ENCODE assay signal across 17 mouse cellular contexts in genomic region chr3:121348792-121349191, GRCm38 (mm10). TPM values are rescaled to one million over a fixed set of nuclear protein-coding genes. Genes with fewer than 3 reads are reported as not detected.
DNase-seq lines count a peak whose midpoint lies in the region; ATAC-seq and TF ChIP-seq lines count a peak whose summit lies in the region.
"Had no signal": no experiment of that assay in that cellular context is flagged by ENCODE, and none has a peak within 500 bp of the region (broad histone marks: within the 10 kb centered on the region; RNA-seq: fewer than 3 reads in every experiment).

No protein-coding gene starts in this region.

- H3K27ac ChIP-seq in forebrain, embryonic 15.5 days (replicated peaks): no peak overlapping the region
- H3K27ac ChIP-seq in forebrain, postnatal 0 days (ENCODE audit: low read depth, low read length): no peak overlapping the region
- 0 out of 2 replicates have a peak overlapping the region, but pooled peaks have one; percentile 46 for H3K27ac ChIP-seq in embryonic facial prominence, embryonic 12.5 days
- peak overlapping the region; percentile 13; the same call in 1 of the 2 replicates for H3K27ac ChIP-seq in hindbrain, embryonic 16.5 days (ENCODE audit: low read depth, low read length)
- peak overlapping the region; percentile 66 for H3K27ac ChIP-seq in midbrain, embryonic 15.5 days
- H3K27ac ChIP-seq: kidney, postnatal 0 days; liver, embryonic 14.5 days had no signal

- no peak overlapping the region for H3K4me2 ChIP-seq in forebrain, embryonic 15.5 days (replicated peaks)
- H3K4me2 ChIP-seq in forebrain, postnatal 0 days (ENCODE audit: low read depth): no peak overlapping the region
- H3K4me2 ChIP-seq in embryonic facial prominence, embryonic 12.5 days (replicated peaks): no peak overlapping the region
- no peak overlapping the region for H3K4me2 ChIP-seq in hindbrain, embryonic 16.5 days (ENCODE audit: low read length)
- H3K4me2 ChIP-seq in midbrain, embryonic 15.5 days: peak overlapping the region; percentile 33
- H3K4me2 ChIP-seq: heart, embryonic 11.5 days had no signal

- no peaks in the 10 kb centered on the region for H3K27me3 ChIP-seq in forebrain, embryonic 15.5 days
- no peaks in the 10 kb centered on the region for H3K27me3 ChIP-seq in forebrain, postnatal 0 days (ENCODE audit: insufficient read depth, low read length)
- H3K27me3 ChIP-seq in embryonic facial prominence, embryonic 12.5 days: no peaks in the 10 kb centered on the region
- H3K27me3 ChIP-seq in hindbrain, embryonic 16.5 days (replicated peaks; ENCODE audit: control insufficient read depth, insufficient read depth, low read length): no peaks in the 10 kb centered on the region
- no peaks in the 10 kb centered on the region for H3K27me3 ChIP-seq in midbrain, embryonic 15.5 days (replicated peaks)

- no peak for TF ChIP-seq CTCF in forebrain, postnatal 0 days (IDR thresholded peaks at IDR 0.05; ENCODE audit: low read depth)

- WGBS in forebrain, embryonic 15.5 days: 82% methylated on average over 6 of the region's 6 CpGs
- WGBS in forebrain, postnatal 0 days: 77% methylated on average over 6 of the region's 6 CpGs
- WGBS in embryonic facial prominence, embryonic 12.5 days: 82% methylated on average over 6 of the region's 6 CpGs
- WGBS in hindbrain, embryonic 16.5 days: 61% methylated on average over 6 of the region's 6 CpGs
- WGBS in midbrain, embryonic 15.5 days: 55% methylated on average over 6 of the region's 6 CpGs

- H3K4me3 ChIP-seq in forebrain, embryonic 15.5 days: no peak overlapping the region
- H3K4me3 ChIP-seq in forebrain, postnatal 0 days (ENCODE audit: low read depth, low read length): no peak overlapping the region
- no peak overlapping the region for H3K4me3 ChIP-seq in embryonic facial prominence, embryonic 12.5 days
- no peak overlapping the region for H3K4me3 ChIP-seq in hindbrain, embryonic 16.5 days (ENCODE audit: low read length)
- H3K4me3 ChIP-seq in midbrain, embryonic 15.5 days: no peak overlapping the region
- H3K4me3 ChIP-seq: megakaryocyte, embryonic 14.5 days had no signal

- no peaks in the 10 kb centered on the region for H3K9me3 ChIP-seq in forebrain, embryonic 15.5 days
- no peaks in the 10 kb centered on the region for H3K9me3 ChIP-seq in forebrain, postnatal 0 days (ENCODE audit: low read length)
- no peaks in the 10 kb centered on the region for H3K9me3 ChIP-seq in embryonic facial prominence, embryonic 12.5 days
- H3K9me3 ChIP-seq in hindbrain, embryonic 16.5 days (ENCODE audit: control insufficient read depth, low read length): no peaks in the 10 kb centered on the region
- no peaks in the 10 kb centered on the region for H3K9me3 ChIP-seq in midbrain, embryonic 15.5 days
- H3K9me3 ChIP-seq: megakaryocyte, embryonic 14.5 days had no signal

- H3K4me1 ChIP-seq in forebrain, embryonic 15.5 days: peaks cover 31% of the 10 kb centered on the region
- peaks cover 3% of the 10 kb centered on the region; the same call in 1 of the 2 replicates for H3K4me1 ChIP-seq in forebrain, postnatal 0 days (ENCODE audit: insufficient read depth)
- H3K4me1 ChIP-seq in embryonic facial prominence, embryonic 12.5 days: peaks cover 49% of the 10 kb centered on the region
- H3K4me1 ChIP-seq in hindbrain, embryonic 16.5 days (ENCODE audit: control insufficient read depth, insufficient read depth, low read depth, low read length): peaks cover 16% of the 10 kb centered on the region
- peaks cover 38% of the 10 kb centered on the region for H3K4me1 ChIP-seq in midbrain, embryonic 15.5 days

- H3K9ac ChIP-seq in forebrain, embryonic 15.5 days (replicated peaks): no peak overlapping the region
- no peak overlapping the region for H3K9ac ChIP-seq in forebrain, postnatal 0 days
- H3K9ac ChIP-seq in embryonic facial prominence, embryonic 12.5 days: no peak overlapping the region
- no peak overlapping the region for H3K9ac ChIP-seq in hindbrain, embryonic 16.5 days (ENCODE audit: low read depth, low read length)
- H3K9ac ChIP-seq in midbrain, embryonic 15.5 days: no peak overlapping the region
- H3K9ac ChIP-seq: liver, embryonic 14.5 days had no signal

- no peak for DNase-seq in forebrain, postnatal 0 days
- no peak for DNase-seq in ovary, postnatal 10 days (ENCODE audit: low spot score)
- no peak for DNase-seq in retina, postnatal 1 day
- DNase-seq: gastrocnemius, postnatal 36 days; heart, postnatal 36 days; thymus, postnatal 4 days had no signal

- H3K36me3 ChIP-seq in forebrain, embryonic 15.5 days: no peaks in the 10 kb centered on the region
- H3K36me3 ChIP-seq in forebrain, postnatal 0 days (ENCODE audit: insufficient read depth): no peaks in the 10 kb centered on the region
- no peaks in the 10 kb centered on the region for H3K36me3 ChIP-seq in embryonic facial prominence, embryonic 12.5 days
- H3K36me3 ChIP-seq in hindbrain, embryonic 16.5 days (ENCODE audit: control insufficient read depth, insufficient read depth, low read length): no peaks in the 10 kb centered on the region
- no peaks in the 10 kb centered on the region for H3K36me3 ChIP-seq in midbrain, embryonic 15.5 days (replicated peaks)

- 0 out of 2 replicates have a peak, but pooled peaks have one; percentile 19 for ATAC-seq in forebrain, embryonic 15.5 days (replicated peaks)
- no peak for ATAC-seq in forebrain, postnatal 0 days
- no peak for ATAC-seq in embryonic facial prominence, embryonic 12.5 days (ENCODE audit: insufficient number of reproducible peaks, insufficient read depth, low FRiP score, low TSS enrichment)
- no peak for ATAC-seq in hindbrain, embryonic 16.5 days
- peak; percentile 59 for ATAC-seq in midbrain, embryonic 15.5 days (replicated peaks)
- ATAC-seq in erythroblast, adult 5-6 weeks (replicated peaks; ENCODE audit: low FRiP score, poor library complexity, severe bottlenecking): no peak
- ATAC-seq: intestine, postnatal 0 days; lung, postnatal 0 days had no signal

RNA-seq across cellular contexts. Expression of gene Alg14, which starts 57.2 kb away (rescaled TPM):
- polyA plus RNA-seq in forebrain, embryonic 15.5 days (2015; fragmentation: Nextera tagmentation; extraction: Ambion mirVana): 28.9 and 34.5 TPM in 2 replicates
- 20.8 and 28.2 TPM in 2 replicates for total RNA-seq in forebrain, postnatal 0 days (2014; rRNA removed)
- polyA plus RNA-seq in forebrain, postnatal 0 days (2015; fragmentation: Nextera tagmentation; extraction: Ambion mirVana): 29.6 and 31.6 TPM in 2 replicates
- polyA plus RNA-seq in embryonic facial prominence, embryonic 12.5 days (2016; fragmentation: Nextera tagmentation; extraction: Ambion mirVana): 31.1 and 33.6 TPM in 2 replicates
- polyA plus RNA-seq in hindbrain, embryonic 16.5 days (2015; fragmentation: Nextera tagmentation; extraction: Ambion mirVana): 41.3 and 44.8 TPM in 2 replicates
- polyA plus RNA-seq in midbrain, embryonic 15.5 days (2015; fragmentation: Nextera tagmentation; extraction: Ambion mirVana): 33.3 and 38.2 TPM in 2 replicates
- 0.84 and 3.1 TPM in 2 replicates for total RNA-seq in erythroblast, adult 5-6 weeks (2015; ENCODE audit: low replicate concordance)
- 1.8 and 3.1 TPM in 2 replicates for total RNA-seq in erythroblast, adult 5-6 weeks (2017; ENCODE audit: low replicate concordance)

Comparison
In these comparisons a context has a peak if more than half of its experiments do, and no peak if none do; other contexts are left out.
1. ATAC-seq: peak in forebrain, embryonic 15.5 days (single experiment) and midbrain, embryonic 15.5 days (single experiment); none in forebrain, postnatal 0 days (single experiment), embryonic facial prominence, embryonic 12.5 days (single experiment), hindbrain, embryonic 16.5 days (single experiment) and erythroblast, adult 5-6 weeks (single experiment).
2. H3K27ac ChIP-seq: peak in embryonic facial prominence, embryonic 12.5 days (single experiment), hindbrain, embryonic 16.5 days (single experiment) and midbrain, embryonic 15.5 days (single experiment); none in forebrain, embryonic 15.5 days (single experiment) and forebrain, postnatal 0 days (single experiment).